Mouse (Mus musculus): ENCODE results near the gene Mzf1.

- peak; percentile 32 for TF ChIP-seq CTCF (IDR thresholded peaks at IDR 0.05; ENCODE audit: low read depth)
- TF ChIP-seq EP300 (optimal IDR thresholded peaks at IDR 0.05): no peak
These were observed 51.2 kb downstream of the Mzf1 start for GRCm38 (mm10) chr7:13003380-13003779.
